Mouse (Mus musculus) right cerebral cortex, postnatal 25 days (tissue): ENCODE measurements at regions not wholly inside any gene's neighbourhood (a gene's known extent, or its start where the extent isn't known, plus 50 kb on each side); places are given as distances from the start of the nearest gene placed in this dataset.
A peak's percentile ranks its signal among the peaks of the same experiment; 100 is the strongest.

Experiments used
- DNase-seq: peaks from one replicate; pipeline ENCODE4 v3.0.0; 2022

- peak; percentile 68 for DNase-seq
Measured at GRCm38 (mm10) chr1:41810318-41810964, 885.1 kb upstream of the Pou3f3 start.

GRCm38 (mm10) chr1:41811130-41811529 is 884.4 kb upstream of the Pou3f3 start:
- DNase-seq, result no peak

GRCm38 (mm10) chr1:41812071-41812470 is 883.5 kb upstream of the Pou3f3 start:
- no peak for DNase-seq

GRCm38 (mm10) chr1:41814032-41815005 is 881.2 kb upstream of the Pou3f3 start:
- no peak for DNase-seq

GRCm38 (mm10) chr1:41815021-41815420 is 880.5 kb upstream of the Pou3f3 start:
- DNase-seq, result no peak

GRCm38 (mm10) chr1:41822742-41823141 is 872.8 kb upstream of the Pou3f3 start:
- DNase-seq, result no peak

- DNase-seq, result no peak
Measured at GRCm38 (mm10) chr1:41825223-41825622, 870.3 kb upstream of the Pou3f3 start.

- no peak for DNase-seq
Measured at GRCm38 (mm10) chr1:41831641-41832040, 863.9 kb upstream of the Pou3f3 start.
